Mouse (Mus musculus) c-Kit-positive CD71-positive TER-119-negative erythroid progenitor cells, embryonic 14.5 days (primary cell): ENCODE data around the gene Mier2.

Experiments used
- DNase-seq: peaks from one replicate; pipeline ENCODE4 v3.0.0-alpha.2; 2013; ENCODE audit warnings: low read depth

Mier2 gene

GRCm38 (mm10) chr10:79574796-79575195 lies 19.8 kb upstream of the Mier2 start:
- no peak for DNase-seq

- no peak for DNase-seq
Observed at GRCm38 (mm10) chr10:79574350-79574749, 19.4 kb upstream of the Mier2 start.

- no peak for DNase-seq
Observed at GRCm38 (mm10) chr10:79573611-79574010, 18.6 kb upstream of the Mier2 start.

- no peak for DNase-seq
Observed at GRCm38 (mm10) chr10:79571314-79571713, 16.3 kb upstream of the Mier2 start.

GRCm38 (mm10) chr10:79569921-79570320 lies 14.9 kb upstream of the Mier2 start:
- DNase-seq: no peak

GRCm38 (mm10) chr10:79559716-79560115 lies 4.7 kb upstream of the Mier2 start:
- DNase-seq: no peak

- no peak for DNase-seq
Observed at GRCm38 (mm10) chr10:79557496-79557895, 2.5 kb upstream of the Mier2 start.

- no peak for DNase-seq
Observed at GRCm38 (mm10) chr10:79556951-79557350, 2.0 kb upstream of the Mier2 start.

GRCm38 (mm10) chr10:79555238-79555724 lies 282 bp upstream of the Mier2 start:
- DNase-seq: no peak

GRCm38 (mm10) chr10:79553691-79554090 lies 1.3 kb downstream of the Mier2 start:
- no peak for DNase-seq

- no peak for DNase-seq
Observed at GRCm38 (mm10) chr10:79553176-79553575, 1.8 kb downstream of the Mier2 start.

- DNase-seq: no peak
Observed at GRCm38 (mm10) chr10:79552531-79552930, 2.5 kb downstream of the Mier2 start.

- no peak for DNase-seq
Observed at GRCm38 (mm10) chr10:79550366-79550765, 4.6 kb downstream of the Mier2 start.

GRCm38 (mm10) chr10:79548971-79549723 lies 5.9 kb downstream of the Mier2 start:
- no peak for DNase-seq

GRCm38 (mm10) chr10:79548546-79548945 lies 6.5 kb downstream of the Mier2 start:
- DNase-seq: no peak

GRCm38 (mm10) chr10:79547148-79547675 lies 7.8 kb downstream of the Mier2 start:
- no peak for DNase-seq

- no peak for DNase-seq
Observed at GRCm38 (mm10) chr10:79546483-79546882, 8.5 kb downstream of the Mier2 start.

GRCm38 (mm10) chr10:79545891-79546290 lies 9.1 kb downstream of the Mier2 start:
- no peak for DNase-seq

- DNase-seq: no peak
Observed at GRCm38 (mm10) chr10:79544631-79545030, 10.4 kb downstream of the Mier2 start.

GRCm38 (mm10) chr10:79543884-79544597 lies 11.0 kb downstream of the Mier2 start:
- no peak for DNase-seq

GRCm38 (mm10) chr10:79542171-79542570 lies 12.8 kb downstream of the Mier2 start:
- DNase-seq: no peak

- no peak for DNase-seq
Observed at GRCm38 (mm10) chr10:79541522-79541921, 13.5 kb downstream of the Mier2 start.

- DNase-seq: no peak
Observed at GRCm38 (mm10) chr10:79540746-79541145, 14.3 kb downstream of the Mier2 start.
